Mouse (Mus musculus): ENCODE measurements around the gene Ptprcap. TPM values are rescaled to one million over a fixed set of nuclear protein-coding genes. Genes with fewer than 3 reads are reported as not detected.

Gene Ptprcap
- total and polyA plus RNA-seq, 3 experiments, result 67.9 to 75.7 TPM; not detected in 1

DNA sequence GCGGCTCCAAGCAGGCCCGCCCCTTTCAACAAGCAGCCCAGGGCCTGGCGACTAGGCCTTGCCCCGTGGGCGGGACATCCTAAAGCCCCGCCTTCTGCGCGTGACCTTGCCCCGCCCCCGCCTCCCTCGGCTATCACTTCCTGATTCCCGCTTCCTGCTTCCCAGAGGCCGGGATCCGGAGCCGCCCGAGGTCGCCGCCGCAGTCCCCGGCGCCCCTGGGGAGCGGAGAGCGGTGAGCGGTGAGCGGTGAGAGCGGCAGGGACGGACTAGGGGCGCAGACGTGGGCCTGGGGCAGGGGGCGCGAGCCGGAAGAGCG is 5.0 kb upstream of the Ptprcap start, which contains the start of gene Coro1b (continued):
- TF ChIP-seq MAZ (IDR thresholded peaks at IDR 0.05; ENCODE audit: low read depth, low read length) (peak; percentile 21; the same call in 1 of the 2 replicates), SIN3A (IDR thresholded peaks at IDR 0.05; ENCODE audit: low read length) (peak; percentile 51), JUND (IDR thresholded peaks at IDR 0.05; ENCODE audit: low read depth, low read length) (no peak), CHD1 (IDR thresholded peaks at IDR 0.05; ENCODE audit: low read depth, low read length) (no peak), MYC (IDR thresholded peaks at IDR 0.05; ENCODE audit: low read depth, low read length) (no peak), TCF12 (IDR thresholded peaks at IDR 0.05; ENCODE audit: low read depth, low read length) (no peak), USF1 (IDR thresholded peaks at IDR 0.05; ENCODE audit: low read depth, low read length) (peak; percentile 85), BHLHE40 (IDR thresholded peaks at IDR 0.05; ENCODE audit: borderline replicate concordance, low read depth, low read length) (peak; percentile 97)

DNA sequence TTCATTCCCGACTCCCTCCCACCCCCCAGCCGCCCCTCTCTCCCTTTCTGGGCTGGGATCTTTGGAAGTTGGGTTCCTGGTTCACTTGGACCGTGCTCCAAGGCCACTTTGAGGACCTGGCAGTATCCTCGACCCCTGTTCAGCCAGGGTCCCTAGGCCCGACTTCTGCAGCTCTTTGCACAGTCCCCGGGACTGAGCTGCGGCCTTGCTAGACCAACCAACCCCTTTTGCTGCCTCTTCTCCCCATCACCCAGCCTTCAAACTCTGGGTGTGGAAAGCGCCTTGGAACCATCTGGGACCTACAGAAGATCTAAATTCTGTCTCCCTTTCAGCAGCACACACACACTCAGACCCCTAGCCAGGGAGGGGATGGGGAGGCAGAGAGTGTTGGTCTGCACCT is 4.6 kb upstream of the Ptprcap start:
- no peaks in the 10 kb centered on the region for H3K27me3 ChIP-seq (ENCODE audit: control insufficient read depth in 1 of 2, insufficient read depth in 2 of 2, low read length in 2 of 2)
- H3K9me3 ChIP-seq (replicated peaks; ENCODE audit: insufficient read depth, low read length), result no peaks in the 10 kb centered on the region
- TF ChIP-seq BHLHE40 (IDR thresholded peaks at IDR 0.05; ENCODE audit: borderline replicate concordance, low read depth, low read length) (no peak), CHD1 (IDR thresholded peaks at IDR 0.05; ENCODE audit: low read depth, low read length) (no peak), MAX (IDR thresholded peaks at IDR 0.05; ENCODE audit: low read length) (no peak), E2F4 (IDR thresholded peaks at IDR 0.05; ENCODE audit: borderline replicate concordance, low read depth, low read length) (no peak), POLR2A (IDR thresholded peaks at IDR 0.05; ENCODE audit: control insufficient read depth in 1 of 2, insufficient read depth in 1 of 2, low read depth in 1 of 2, low read length in 2 of 2, poor library complexity in 1 of 2) (no peak; a peak in 1 of 4 replicates), MAZ (IDR thresholded peaks at IDR 0.05; ENCODE audit: low read depth, low read length) (no peak)
- peak; percentile 46 for DNase-seq (ENCODE audit: low read depth, low spot score)
- H3K79me2 ChIP-seq (ENCODE audit: control insufficient read depth, insufficient read depth, low read length, poor library complexity), result peaks cover 9% of the 10 kb centered on the region
- peaks cover 5 to 14% of the 10 kb centered on the region in 2 experiments; a peak in 3 of 4 replicates for H3K4me1 ChIP-seq (ENCODE audit: control insufficient read depth in 1 of 2, insufficient read depth in 2 of 2, low read length in 2 of 2)
- H3K4me3 ChIP-seq (ENCODE audit: control insufficient read depth in 1 of 2, insufficient read depth in 1 of 2, low read depth in 2 of 2, low read length in 2 of 2), result peak overlapping the region; percentile 73 to 99
- no peak overlapping the region for H3K27ac ChIP-seq (ENCODE audit: control insufficient read depth, low read depth, low read length)
- peaks cover 1 to 3% of the 10 kb centered on the region in 2 experiments; a peak in 1 of 4 replicates for H3K36me3 ChIP-seq (ENCODE audit: control insufficient read depth in 1 of 2, insufficient read depth in 2 of 2, low read length in 2 of 2)
- peak overlapping the region; percentile 78 for H3K9ac ChIP-seq (ENCODE audit: control insufficient read depth, low read depth, low read length, poor library complexity, severe bottlenecking)

DNA sequence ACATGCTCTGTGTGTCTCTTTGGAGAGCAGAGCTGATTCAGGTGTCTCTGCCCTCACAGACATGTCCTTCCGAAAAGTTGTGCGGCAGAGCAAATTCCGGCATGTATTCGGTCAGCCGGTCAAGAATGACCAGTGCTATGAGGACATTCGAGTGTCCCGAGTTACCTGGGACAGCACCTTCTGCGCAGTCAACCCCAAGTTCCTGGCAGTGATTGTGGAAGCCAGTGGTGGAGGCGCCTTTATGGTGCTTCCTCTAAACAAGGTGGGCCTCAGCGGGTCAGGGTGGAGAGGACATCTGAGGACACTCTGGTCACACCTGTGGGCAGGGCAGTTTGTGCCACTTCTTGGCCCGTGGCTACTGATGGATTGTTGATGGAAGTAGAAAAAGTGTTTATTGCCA is 4.1 kb upstream of the Ptprcap start:
- no peaks in the 10 kb centered on the region for H3K27me3 ChIP-seq (ENCODE audit: control insufficient read depth in 1 of 2, insufficient read depth in 2 of 2, low read length in 2 of 2)
- H3K27ac ChIP-seq (ENCODE audit: control insufficient read depth, low read depth, low read length), result no peak overlapping the region
- peak overlapping the region; percentile 73 to 99 for H3K4me3 ChIP-seq (ENCODE audit: control insufficient read depth in 1 of 2, insufficient read depth in 1 of 2, low read depth in 2 of 2, low read length in 2 of 2)
- TF ChIP-seq GABPA (IDR thresholded peaks at IDR 0.05; ENCODE audit: low read depth, low read length) (no peak), SMC3 (IDR thresholded peaks at IDR 0.05; ENCODE audit: low read depth, low read length) (no peak), ELF1 (IDR thresholded peaks at IDR 0.05; ENCODE audit: low read depth, low read length) (no peak), NELFE (IDR thresholded peaks at IDR 0.05; ENCODE audit: low read depth, low read length) (no peak), POLR2A (IDR thresholded peaks at IDR 0.05; ENCODE audit: control insufficient read depth in 1 of 2, insufficient read depth in 1 of 2, low read depth in 1 of 2, low read length in 2 of 2, poor library complexity in 1 of 2) (no peak), JUND (IDR thresholded peaks at IDR 0.05; ENCODE audit: low read depth, low read length) (no peak), GATA1 (IDR thresholded peaks at IDR 0.05; ENCODE audit: low read depth, low read length) (no peak), MYC (IDR thresholded peaks at IDR 0.05; ENCODE audit: low read depth, low read length) (no peak), USF1 (IDR thresholded peaks at IDR 0.05; ENCODE audit: low read depth, low read length) (no peak), ZNF384 (IDR thresholded peaks at IDR 0.05; ENCODE audit: low read depth, low read length) (no peak)
- no peaks in the 10 kb centered on the region for H3K9me3 ChIP-seq (replicated peaks; ENCODE audit: insufficient read depth, low read length)
- H3K79me2 ChIP-seq (ENCODE audit: control insufficient read depth, insufficient read depth, low read length, poor library complexity), result peaks cover 9% of the 10 kb centered on the region
- peaks cover 8 to 17% of the 10 kb centered on the region in 2 experiments; a peak in 3 of 4 replicates for H3K4me1 ChIP-seq (ENCODE audit: control insufficient read depth in 1 of 2, insufficient read depth in 2 of 2, low read length in 2 of 2)
- DNase-seq (ENCODE audit: low read depth, low spot score), result no peak
- H3K36me3 ChIP-seq (ENCODE audit: control insufficient read depth in 1 of 2, insufficient read depth in 2 of 2, low read length in 2 of 2), result peaks cover 1 to 4% of the 10 kb centered on the region in 2 experiments; a peak in 2 of 4 replicates
- H3K9ac ChIP-seq (ENCODE audit: control insufficient read depth, low read depth, low read length, poor library complexity, severe bottlenecking), result peak overlapping the region; percentile 78

All from MEL (cell line).